Mouse (Mus musculus): Measurements from ENCODE around the gene Gatd1.

Gene Gatd1

GRCm38 (mm10) chr7:141391625-141392551, 22.0 kb downstream of the Gatd1 start, which contains the start of gene Taldo1:
Gene Taldo1 (plus strand): TSS chr7:141392199.
- in situ Hi-C loops (cut with MboI, MseI), result no loop called here

GRCm38 (mm10) chr7:141390326-141391259, 23.3 kb downstream of the Gatd1 start:
- in situ Hi-C loops (cut with MboI, MseI), result no loop called here

DNA sequence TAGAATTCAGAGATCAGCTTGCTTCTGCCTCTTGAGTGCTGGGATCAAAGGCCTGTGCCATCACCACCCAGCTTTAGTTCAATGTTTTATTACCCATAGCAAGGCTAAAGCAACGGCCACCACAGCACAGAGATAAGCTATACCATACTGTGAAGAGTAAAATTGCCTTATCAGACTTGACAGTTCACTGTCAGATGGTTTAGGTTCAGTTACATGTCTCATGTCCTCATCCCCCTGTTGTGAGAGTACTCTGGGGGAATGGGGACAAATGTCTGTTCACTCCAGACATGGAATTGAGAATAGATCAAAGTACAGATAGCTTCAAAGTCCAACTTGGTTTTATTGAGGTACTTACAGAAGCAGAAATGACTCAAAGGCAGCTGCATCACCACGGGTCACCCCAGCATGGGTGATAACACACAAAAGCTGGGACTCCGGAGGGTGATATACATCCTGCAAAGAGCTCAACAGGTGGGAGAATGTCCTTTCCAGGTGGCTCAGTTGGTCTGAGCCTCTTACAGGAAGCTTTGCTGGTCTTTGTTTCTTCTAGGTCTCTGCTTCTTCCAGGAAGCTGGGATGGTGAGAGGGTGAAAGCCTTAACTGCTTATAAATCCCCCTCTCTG, 25.3 kb downstream of the Gatd1 start:
- in situ Hi-C loops (cut with MboI, MseI), result no loop called here

GRCm38 (mm10) chr7:141387807-141388486, 26.0 kb downstream of the Gatd1 start:
- in situ Hi-C loops (cut with MboI, MseI), result no loop called here

DNA sequence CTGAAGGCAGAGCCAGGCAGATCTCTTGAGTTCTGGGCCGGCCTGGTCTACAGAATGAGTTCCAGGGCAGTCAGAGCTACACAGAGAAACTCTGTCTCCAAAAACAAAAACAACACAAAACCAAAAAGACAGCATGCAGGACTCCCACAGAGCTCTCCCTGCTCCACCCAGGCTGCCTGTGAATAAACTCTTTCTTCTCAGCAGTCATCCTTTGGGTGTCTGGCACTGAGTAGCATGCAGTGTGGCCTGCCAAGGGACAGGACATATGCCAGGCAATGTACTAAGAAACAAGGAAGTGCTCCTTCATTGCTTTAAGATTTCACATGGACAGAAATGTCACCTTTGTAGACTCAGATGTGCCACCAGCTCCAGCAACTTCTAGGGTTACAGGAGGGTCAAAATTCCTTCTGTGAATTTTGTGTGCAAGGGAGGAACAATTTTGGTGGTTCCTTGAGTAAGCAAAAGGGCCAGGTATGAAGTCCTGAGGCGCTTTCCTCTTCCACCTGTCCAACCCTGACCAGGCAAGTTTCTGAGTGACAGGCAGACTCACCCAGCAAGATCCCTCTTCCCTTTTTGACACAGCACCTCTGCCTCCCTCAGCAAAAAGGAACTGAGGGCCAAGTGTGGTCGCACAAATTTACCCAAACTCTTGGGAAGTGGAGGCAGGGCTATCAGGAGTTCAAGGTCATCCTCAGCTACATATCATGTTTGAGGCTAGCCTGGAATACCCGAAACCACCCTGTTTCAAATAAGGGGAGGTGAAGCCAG, 32.7 kb downstream of the Gatd1 start:
- in situ Hi-C loops (cut with MboI, MseI), result no loop called here

DNA sequence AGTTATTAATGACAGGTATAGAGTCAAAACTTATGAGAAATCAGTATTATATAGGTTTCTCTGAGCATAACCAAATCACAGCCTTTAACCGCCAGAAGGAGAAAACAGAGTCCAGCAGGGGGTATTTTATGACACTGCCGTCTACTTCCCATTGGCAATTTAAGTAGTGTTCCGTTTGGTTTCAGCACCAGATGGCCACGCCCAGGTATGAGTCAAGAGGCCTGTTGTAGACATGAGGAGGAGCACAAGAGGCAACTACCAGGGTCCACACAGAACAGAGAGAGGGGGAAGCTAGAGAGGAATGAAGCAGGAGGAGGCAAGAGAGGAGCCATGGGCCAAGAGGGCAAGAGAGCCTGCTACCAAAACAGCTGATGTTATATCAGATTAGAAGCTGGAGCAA, 34.4 kb downstream of the Gatd1 start:
- in situ Hi-C loops (cut with MboI, MseI), result no loop called here

DNA sequence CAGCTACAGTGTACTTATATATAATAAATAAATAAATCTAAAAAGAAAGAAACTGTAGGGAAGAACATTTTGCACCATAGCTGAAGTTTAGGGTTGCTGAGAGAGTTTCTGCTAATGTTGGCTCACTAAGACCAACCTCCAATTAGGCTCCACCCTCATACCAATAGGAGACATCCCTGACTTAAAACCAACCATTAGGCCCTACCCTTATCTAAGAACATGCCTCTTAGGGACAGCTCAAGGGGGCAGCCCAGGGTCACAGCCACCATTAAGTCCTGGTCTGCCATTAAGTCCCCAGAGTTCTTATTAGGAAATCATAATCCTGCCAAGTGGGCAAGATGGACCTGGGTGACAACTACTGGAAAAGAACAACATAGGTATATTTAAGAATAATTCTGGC, 39.5 kb downstream of the Gatd1 start:
- in situ Hi-C loops (cut with MboI, MseI), result no loop called here

DNA sequence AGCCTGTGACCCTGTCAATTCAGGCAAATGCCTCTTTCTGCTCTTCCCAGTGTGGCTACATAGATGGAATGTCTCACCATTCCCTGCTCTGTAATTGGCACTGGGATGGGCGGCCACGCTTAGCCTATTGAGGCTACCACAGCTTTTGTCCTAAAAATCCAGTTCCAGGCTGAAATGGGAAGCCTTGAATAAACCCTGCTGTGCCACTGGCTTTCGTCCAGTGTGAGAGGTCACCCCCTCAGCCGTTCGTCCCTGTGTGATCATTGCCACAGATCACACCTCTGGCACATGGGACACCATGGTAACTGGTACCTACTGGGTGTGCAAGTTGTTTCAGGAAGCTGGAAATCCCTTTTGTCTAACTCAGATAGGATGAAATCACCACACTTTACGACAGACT, 40.3 kb downstream of the Gatd1 start:
- in situ Hi-C loops (cut with MboI, MseI), result no loop called here

DNA sequence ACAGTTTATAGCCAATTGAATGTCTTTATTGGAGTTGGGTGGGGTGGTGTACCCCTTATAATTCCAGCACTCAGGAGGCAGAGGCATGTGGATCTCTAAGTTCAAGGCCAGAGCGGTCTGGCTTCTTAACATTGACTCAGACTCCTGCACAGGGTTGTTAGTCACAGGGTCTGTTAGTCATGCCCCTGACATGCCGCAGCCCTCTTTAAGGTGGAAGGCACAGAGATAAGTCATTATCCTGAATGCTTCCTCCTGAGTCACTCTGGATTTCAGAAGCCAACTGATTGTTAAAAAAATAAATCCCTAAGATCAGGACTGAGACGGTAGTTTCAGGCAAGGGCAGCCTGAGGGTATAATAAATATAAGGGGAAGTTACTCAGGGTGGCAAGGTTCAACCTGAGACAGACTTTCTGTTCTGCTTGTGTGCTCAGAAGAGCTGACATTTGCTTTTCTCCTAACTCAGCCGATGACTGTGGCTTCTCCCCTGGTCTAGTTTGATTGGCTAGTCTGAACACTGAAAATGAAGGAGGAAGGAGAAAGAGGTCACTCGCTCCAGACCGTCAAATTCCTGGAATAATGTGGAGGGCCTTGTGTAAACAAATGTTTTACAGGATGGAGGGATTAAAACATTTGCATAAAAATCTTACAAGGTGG, 41.9 kb downstream of the Gatd1 start:
- in situ Hi-C loops (cut with MboI, MseI), result no loop called here

GRCm38 (mm10) chr7:141369918-141370317, 44.0 kb downstream of the Gatd1 start:
- in situ Hi-C loops (cut with MboI, MseI), result no loop called here

- in situ Hi-C loops (cut with MboI, MseI), result no loop called here
Measured at GRCm38 (mm10) chr7:141367358-141367757, 46.6 kb downstream of the Gatd1 start.

DNA sequence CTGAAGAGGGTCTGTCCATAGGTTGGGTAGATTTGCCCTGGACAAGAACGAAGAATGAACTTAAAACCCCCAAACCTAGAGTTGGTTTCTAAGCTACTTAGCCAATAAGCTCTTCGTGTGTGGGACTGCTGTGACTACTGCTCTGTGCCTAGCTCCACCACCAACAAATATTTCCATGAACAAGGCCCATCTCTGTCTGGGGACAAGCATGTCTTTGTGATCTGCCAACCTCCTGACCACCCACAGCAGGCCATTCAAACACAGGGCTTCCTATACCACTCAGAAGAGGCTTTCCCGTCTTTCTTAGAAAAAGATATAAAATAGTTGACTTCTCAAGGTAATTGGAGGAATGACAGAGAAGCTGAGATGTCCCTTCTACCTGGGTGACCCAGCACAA, 48.9 kb downstream of the Gatd1 start:
- in situ Hi-C loops (cut with MboI, MseI), result no loop called here

GRCm38 (mm10) chr7:141364349-141365048, 49.4 kb downstream of the Gatd1 start:
- in situ Hi-C loops (cut with MboI, MseI), result no loop called here

DNA sequence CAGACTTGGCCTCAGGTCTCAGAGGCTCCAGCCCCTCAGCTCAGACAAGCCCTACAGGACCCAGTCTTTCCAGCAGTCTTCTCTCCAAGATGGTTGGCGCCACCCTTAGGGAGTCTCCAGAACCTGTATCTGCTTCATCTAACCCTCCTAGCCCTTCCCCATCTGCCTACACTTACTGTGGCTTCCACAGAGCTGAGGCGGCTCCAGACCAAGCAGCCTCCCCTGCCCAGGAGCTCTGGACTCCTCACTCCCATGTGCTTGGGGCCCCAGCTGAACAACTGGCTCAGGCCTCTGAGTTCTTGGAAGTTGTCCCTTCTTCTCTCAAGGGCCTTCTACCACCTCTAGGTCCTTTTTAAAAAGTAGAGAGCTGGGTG, 50.2 kb downstream of the Gatd1 start:
- in situ Hi-C loops (cut with MboI, MseI), result no loop called here

DNA sequence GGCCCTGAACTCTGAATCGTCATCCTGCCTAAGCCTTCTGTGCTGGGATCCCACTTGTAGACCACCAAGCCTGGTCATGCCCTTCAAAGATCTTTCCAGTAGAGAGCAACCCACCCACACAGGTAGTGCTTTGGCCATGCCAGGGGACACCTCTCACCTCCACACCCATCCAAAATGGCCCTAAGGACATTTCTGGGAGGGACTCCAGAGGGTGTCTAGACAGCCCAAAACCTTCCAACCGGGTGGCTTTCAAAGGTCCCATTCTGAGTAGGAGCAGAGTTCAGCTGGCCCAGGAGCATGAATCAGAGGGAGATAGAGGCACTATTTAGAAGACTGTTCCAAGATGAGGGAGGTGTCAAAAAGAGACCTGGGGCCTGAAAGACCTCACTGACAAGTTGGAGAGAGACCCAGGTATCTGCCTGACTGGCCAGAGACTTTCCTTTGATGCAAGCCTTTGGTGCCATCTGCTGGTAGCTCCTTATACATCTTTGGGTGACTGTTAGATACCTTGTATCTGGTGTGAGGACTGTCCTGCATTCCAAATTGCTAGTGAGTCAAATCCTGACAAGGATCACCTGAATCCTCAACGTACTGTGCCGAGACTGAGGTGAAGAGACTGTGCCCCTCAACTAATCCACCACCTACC, 50.7 kb downstream of the Gatd1 start:
- in situ Hi-C loops (cut with MboI, MseI), result no loop called here

DNA sequence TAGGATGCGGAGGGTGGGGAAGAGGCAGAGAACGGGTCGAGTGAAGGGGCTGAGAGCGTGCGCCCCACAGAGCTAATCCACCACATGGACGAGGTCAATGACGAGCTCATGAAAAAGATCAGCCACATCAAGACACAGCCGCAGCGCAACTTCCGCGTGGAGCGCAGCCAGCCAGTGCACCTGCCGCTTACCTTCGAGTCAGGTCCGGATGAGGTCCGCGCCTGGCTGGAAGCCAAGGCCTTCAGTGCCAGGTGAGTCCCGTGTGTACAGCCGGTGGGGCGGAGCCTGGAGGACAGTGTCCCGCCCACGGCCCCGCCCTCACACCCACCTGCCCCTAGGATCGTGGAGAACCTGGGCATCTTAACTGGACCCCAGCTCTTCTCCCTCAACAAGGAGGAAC, 52.4 kb downstream of the Gatd1 start:
- in situ Hi-C loops (cut with MboI, MseI), result no loop called here

Measured in T-helper 2 cell (primary cell).